Mouse (Mus musculus): Measurements from ENCODE around the gene Olfr62. TPM values are rescaled to one million over a fixed set of nuclear protein-coding genes. Genes with fewer than 3 reads are reported as not detected.

The Olfr62 gene
- polyA plus RNA-seq, 1 experiment from 2014 or later: not detected

DNA sequence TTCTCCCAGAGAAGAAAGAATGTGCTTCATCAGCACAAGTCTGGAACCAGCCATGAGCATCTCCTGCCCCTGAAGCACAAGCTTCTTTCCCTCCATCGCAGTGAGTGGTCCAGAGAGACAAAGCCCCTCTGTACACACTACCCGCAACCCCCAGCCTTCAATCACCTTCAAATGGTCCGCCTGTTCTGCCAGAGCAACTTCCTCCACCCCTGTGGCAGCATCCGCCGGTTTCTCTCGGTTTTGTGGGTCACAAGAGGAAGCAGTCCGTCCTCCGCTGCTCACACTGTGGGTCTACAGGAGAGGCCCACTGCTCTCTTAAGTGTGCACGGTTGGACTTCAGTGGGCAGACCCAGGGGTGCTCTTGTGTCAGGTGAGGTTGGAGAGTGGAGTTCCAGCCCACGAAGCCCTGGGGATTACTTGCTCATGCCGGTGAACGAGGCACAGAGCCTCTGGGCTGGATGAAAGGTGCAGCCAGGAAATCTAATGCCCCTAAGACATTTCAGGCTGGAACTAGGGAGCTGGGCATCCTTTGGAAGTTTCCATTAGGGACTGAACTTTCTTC, 33.7 kb downstream of the Olfr62 start, which contains the start of gene Olfr1342:
Olfr1342 (minus strand) TSS at position 345 of the 562 bp plus-strand sequence.
- H3K4me3 ChIP-seq (replicated peaks): no peak within 1 kb of the TSS
- no peak within 1 kb of the TSS for H3K4me2 ChIP-seq
- no peaks in the 10 kb centered on the region for H3K36me3 ChIP-seq (replicated peaks)
- peaks cover 5% of the 10 kb centered on the region; the same call in 1 of the 2 replicates for H3K27me3 ChIP-seq
- no peak within 1 kb of the TSS for H3K27ac ChIP-seq (replicated peaks)
- H3K9ac ChIP-seq: no peak within 1 kb of the TSS
- no peaks in the 10 kb centered on the region for H3K9me3 ChIP-seq (replicated peaks)
- no peak for ATAC-seq (ENCODE audit: insufficient read depth)
- no peaks in the 10 kb centered on the region for H3K4me1 ChIP-seq (replicated peaks)
- WGBS (ENCODE audit: insufficient replicate concordance): 24% methylated on average over 12 of the region's 12 CpGs

DNA sequence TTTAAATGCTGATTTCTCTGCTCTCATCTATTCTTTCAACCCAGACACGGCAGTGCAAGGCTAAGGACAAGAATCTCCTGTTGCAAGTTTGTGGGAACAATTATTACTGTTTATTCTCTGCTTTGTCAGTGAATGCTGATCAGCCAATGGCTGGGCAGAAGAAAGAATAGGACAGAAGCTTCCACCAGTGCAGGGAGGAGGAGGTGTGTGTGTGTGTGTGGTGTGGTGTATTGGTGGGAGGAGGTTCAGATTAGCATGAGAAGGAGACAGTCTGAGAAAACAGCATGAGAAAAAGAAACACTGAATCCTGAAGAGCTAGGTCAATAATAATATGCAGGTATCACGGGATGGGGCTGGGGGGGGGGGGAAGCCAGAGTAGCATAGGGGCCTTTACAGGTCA, 35.1 kb downstream of the Olfr62 start:
- Histone ChIP-seq H3K27ac (replicated peaks) (no peak overlapping the region), H3K36me3 (replicated peaks) (no peaks in the 10 kb centered on the region), H3K4me2 (no peak overlapping the region), H3K9me3 (replicated peaks) (no peaks in the 10 kb centered on the region), H3K4me1 (replicated peaks) (no peaks in the 10 kb centered on the region), H3K4me3 (replicated peaks) (no peak overlapping the region), H3K27me3 (peaks cover 5% of the 10 kb centered on the region; the same call in 1 of the 2 replicates), H3K9ac (no peak overlapping the region)
- no peak for ATAC-seq (ENCODE audit: insufficient read depth)
- 43% methylated on average over 2 of the region's 2 CpGs for WGBS (ENCODE audit: insufficient replicate concordance)

DNA sequence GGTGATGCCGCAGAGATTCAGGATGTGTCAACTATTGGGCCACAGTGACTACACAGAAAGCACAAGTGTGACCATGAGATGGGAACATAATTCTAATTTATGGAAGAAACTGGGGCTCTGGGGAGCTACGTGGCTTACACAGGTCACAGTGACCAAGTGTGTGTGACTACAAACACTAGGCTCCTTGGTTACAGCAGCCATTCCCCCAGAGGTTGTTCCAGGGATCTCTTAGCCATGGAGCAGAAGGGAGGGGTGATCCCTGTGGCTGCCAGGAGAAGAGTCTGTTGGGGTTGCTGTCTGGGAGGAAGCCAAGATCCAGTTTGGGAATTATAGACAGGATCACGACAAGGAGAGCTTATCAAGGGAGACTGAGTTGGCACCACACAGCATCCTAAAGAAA, 44.5 kb downstream of the Olfr62 start, which contains the start of gene Olfr1341:
Olfr1341 (plus strand) TSS at position 301 of the 400 bp plus-strand sequence.
- no peak within 1 kb of the TSS for H3K9ac ChIP-seq
- H3K4me3 ChIP-seq (replicated peaks): no peak within 1 kb of the TSS
- ATAC-seq (ENCODE audit: insufficient read depth): no peak
- H3K27ac ChIP-seq (replicated peaks): no peak within 1 kb of the TSS
- H3K4me1 ChIP-seq (replicated peaks): no peaks in the 10 kb centered on the region
- no peaks in the 10 kb centered on the region for H3K9me3 ChIP-seq (replicated peaks)
- H3K27me3 ChIP-seq: no peaks in the 10 kb centered on the region
- H3K36me3 ChIP-seq (replicated peaks): no peaks in the 10 kb centered on the region
- 58% methylated on average over 3 of the region's 3 CpGs for WGBS (ENCODE audit: insufficient replicate concordance)
- H3K4me2 ChIP-seq: no peak within 1 kb of the TSS

DNA sequence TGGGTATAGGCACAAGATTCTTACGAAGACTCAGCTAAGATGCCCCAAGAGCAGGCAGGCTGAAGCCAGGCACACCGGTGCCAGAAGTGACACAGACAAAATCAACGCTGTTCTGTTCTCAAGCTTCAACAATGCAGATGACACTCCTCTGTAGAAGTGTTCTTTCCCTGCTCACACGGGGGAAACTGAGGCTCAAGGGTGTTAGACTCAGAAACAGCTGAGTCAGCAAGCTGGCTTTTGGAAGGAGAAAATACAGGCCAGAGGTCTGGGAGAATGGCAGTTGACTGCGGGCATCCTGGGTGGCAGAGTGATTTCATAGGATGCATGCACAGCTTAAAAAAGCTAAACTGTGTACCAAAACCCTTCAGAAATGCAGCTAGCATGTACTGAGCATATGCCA, 49.3 kb downstream of the Olfr62 start:
- ATAC-seq (ENCODE audit: insufficient read depth): no peak
- 62% methylated on average over 5 of the region's 5 CpGs for WGBS (ENCODE audit: insufficient replicate concordance)

DNA sequence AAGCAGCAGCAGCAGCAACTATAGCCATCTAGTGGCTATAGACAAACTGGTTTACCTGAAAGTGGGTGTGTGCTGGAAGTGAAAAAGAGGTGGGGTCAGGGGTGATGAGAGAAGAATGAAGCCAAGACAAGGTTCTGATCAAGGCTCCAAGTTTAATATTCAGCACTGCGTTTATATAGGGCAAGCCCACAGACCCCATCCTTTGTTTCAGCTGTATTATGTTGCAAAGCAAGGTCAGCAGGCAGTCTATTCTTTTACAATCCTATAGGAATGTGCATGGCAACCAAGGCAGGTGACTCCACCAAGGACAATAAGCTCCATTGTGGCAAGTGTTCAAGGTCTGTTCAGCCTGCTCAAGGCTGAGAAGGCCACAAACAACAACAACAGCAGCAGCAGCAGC, 52.9 kb downstream of the Olfr62 start:
- H3K27me3 ChIP-seq: no peaks in the 10 kb centered on the region

More for the DNA sequence above, 49.3 kb downstream of the Olfr62 start:
- Histone ChIP-seq H3K4me1 (replicated peaks) (no peaks in the 10 kb centered on the region), H3K4me3 (replicated peaks) (no peak overlapping the region), H3K27me3 (no peaks in the 10 kb centered on the region), H3K9me3 (replicated peaks) (no peaks in the 10 kb centered on the region), H3K9ac (no peak overlapping the region), H3K4me2 (no peak overlapping the region), H3K36me3 (replicated peaks) (no peaks in the 10 kb centered on the region), H3K27ac (replicated peaks) (no peak overlapping the region)

More for the DNA sequence above, 52.9 kb downstream of the Olfr62 start:
- WGBS (ENCODE audit: insufficient replicate concordance): 46% methylated on average over 1 of the region's 1 CpGs
- Histone ChIP-seq H3K36me3 (replicated peaks) (no peaks in the 10 kb centered on the region), H3K4me1 (replicated peaks) (no peaks in the 10 kb centered on the region), H3K4me3 (replicated peaks) (no peak overlapping the region), H3K9ac (no peak overlapping the region), H3K27ac (replicated peaks) (no peak overlapping the region), H3K9me3 (replicated peaks) (no peaks in the 10 kb centered on the region), H3K4me2 (no peak overlapping the region)
- no peak for ATAC-seq (ENCODE audit: insufficient read depth)

Other genes starting within 250 kb of the Olfr62 start
- gene Szt2, start 249.7 kb upstream of the Olfr62 start, polyA plus RNA-seq (2015; fragmentation: Nextera tagmentation; extraction: Ambion mirVana): 2.4 and 2.5 TPM in 2 replicates
- gene Med8, start 249.6 kb upstream of the Olfr62 start, polyA plus RNA-seq (2015; fragmentation: Nextera tagmentation; extraction: Ambion mirVana): 65.5 and 73.5 TPM in 2 replicates
- gene Elovl1, start 230.9 kb upstream of the Olfr62 start, polyA plus RNA-seq (2015; fragmentation: Nextera tagmentation; extraction: Ambion mirVana): 83.4 and 93.5 TPM in 2 replicates
- gene Cdc20, start 221.6 kb upstream of the Olfr62 start, polyA plus RNA-seq (2015; fragmentation: Nextera tagmentation; extraction: Ambion mirVana): 170 and 187 TPM in 2 replicates
- 6.3 and 7.3 TPM in 2 replicates for gene Mpl, start 201.4 kb upstream of the Olfr62 start, polyA plus RNA-seq (2015; fragmentation: Nextera tagmentation; extraction: Ambion mirVana)
- 6.2 and 8.2 TPM in 2 replicates for gene Tie1, start 168.9 kb upstream of the Olfr62 start, polyA plus RNA-seq (2015; fragmentation: Nextera tagmentation; extraction: Ambion mirVana)
- gene 2610528J11Rik, start 132.0 kb upstream of the Olfr62 start, polyA plus RNA-seq (2015; fragmentation: Nextera tagmentation; extraction: Ambion mirVana): 6.4 and 6.8 TPM in 2 replicates
- gene Tmem125, start 114.9 kb upstream of the Olfr62 start, polyA plus RNA-seq (2015; fragmentation: Nextera tagmentation; extraction: Ambion mirVana): 1.9 and 2.0 TPM in 2 replicates
- 0.75 and 0.82 TPM in 2 replicates for gene Cfap57, start 38.2 kb upstream of the Olfr62 start, polyA plus RNA-seq (2015; fragmentation: Nextera tagmentation; extraction: Ambion mirVana)
- 50.8 and 62.9 TPM in 2 replicates for gene Ebna1bp2, start 38.2 kb upstream of the Olfr62 start, polyA plus RNA-seq (2015; fragmentation: Nextera tagmentation; extraction: Ambion mirVana)
- gene Olfr1342, start 33.8 kb downstream of the Olfr62 start, polyA plus RNA-seq (2015; fragmentation: Nextera tagmentation; extraction: Ambion mirVana): not detected in 2 replicates
- not detected in 2 replicates for gene Olfr1341, start 44.6 kb downstream of the Olfr62 start, polyA plus RNA-seq (2015; fragmentation: Nextera tagmentation; extraction: Ambion mirVana)
- not detected in 2 replicates for gene Olfr1340, start 61.2 kb downstream of the Olfr62 start, polyA plus RNA-seq (2015; fragmentation: Nextera tagmentation; extraction: Ambion mirVana)
- not detected in 2 replicates for gene Olfr1339, start 73.2 kb downstream of the Olfr62 start, polyA plus RNA-seq (2015; fragmentation: Nextera tagmentation; extraction: Ambion mirVana)
- gene Olfr1338, start 99.8 kb downstream of the Olfr62 start, polyA plus RNA-seq (2015; fragmentation: Nextera tagmentation; extraction: Ambion mirVana): not detected in 2 replicates
- gene Olfr1337, start 123.6 kb downstream of the Olfr62 start, polyA plus RNA-seq (2015; fragmentation: Nextera tagmentation; extraction: Ambion mirVana): not detected in 2 replicates
- not detected in 2 replicates for gene Olfr1335, start 151.0 kb downstream of the Olfr62 start, polyA plus RNA-seq (2015; fragmentation: Nextera tagmentation; extraction: Ambion mirVana)
- gene Olfr1333, start 177.3 kb downstream of the Olfr62 start, polyA plus RNA-seq (2015; fragmentation: Nextera tagmentation; extraction: Ambion mirVana): not detected in 2 replicates
- gene Olfr1331, start 205.7 kb downstream of the Olfr62 start, polyA plus RNA-seq (2015; fragmentation: Nextera tagmentation; extraction: Ambion mirVana): not detected in 2 replicates
- gene Olfr1330, start 229.6 kb downstream of the Olfr62 start, polyA plus RNA-seq (2015; fragmentation: Nextera tagmentation; extraction: Ambion mirVana): not detected in 2 replicates

Data from liver, embryonic 15.5 days (tissue).